In the genomic region with DNA sequence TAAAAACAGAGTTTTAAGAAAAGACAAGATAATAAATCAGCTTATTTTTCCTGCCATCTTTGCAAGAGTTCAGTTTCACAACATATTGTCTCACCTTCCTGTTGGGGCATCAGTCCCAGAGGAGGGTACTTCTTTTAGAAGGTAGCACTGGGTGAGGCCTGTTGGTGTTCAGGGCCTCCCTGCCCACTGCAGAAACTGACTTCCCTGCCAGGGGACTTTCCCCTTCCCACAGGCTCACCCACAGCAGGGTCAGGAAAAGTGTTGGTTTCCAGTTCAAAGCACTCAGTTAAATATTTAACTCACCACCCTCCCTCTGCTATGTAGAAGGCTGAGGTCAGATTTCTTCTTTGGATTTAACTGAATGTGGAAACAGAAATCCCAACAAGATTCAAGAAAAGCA, we compare ENCODE assay signal across 7 mouse cellular contexts. TPM values are rescaled to one million over a fixed set of nuclear protein-coding genes. Genes with fewer than 3 reads are reported as not detected.
DNase-seq lines count a peak whose midpoint lies in the region; ATAC-seq lines count a peak whose summit lies in the region.
"Not testable (repeated sequence)": the region's sequence is repeated elsewhere in the genome, so short reads cannot be mapped to it uniquely, and the experiment has no call there.

No protein-coding gene starts in this region.

- not testable (repeated sequence) for H3K36me3 ChIP-seq in embryonic facial prominence, embryonic 14.5 days (ENCODE audit: control insufficient read depth, insufficient read depth, low read length); intestine, embryonic 15.5 days; liver, embryonic 16.5 days (ENCODE audit: control insufficient read depth, insufficient read depth); stomach, embryonic 16.5 days (ENCODE audit: control insufficient read depth, insufficient read depth, low read length)

- DNase-seq in embryonic facial prominence, embryonic 14.5 days (ENCODE audit: low spot score), result not testable (repeated sequence)
- peak; percentile 71 for DNase-seq in kidney, adult 9 months
- DNase-seq in kidney, postnatal 36 days, result peak; percentile 14 to 62

- H3K9ac ChIP-seq in embryonic facial prominence, embryonic 14.5 days (ENCODE audit: low read depth, low read length); intestine, embryonic 15.5 days; liver, embryonic 16.5 days (ENCODE audit: low read depth, low read length); stomach, embryonic 16.5 days (ENCODE audit: low read length): not testable (repeated sequence)

- not testable (repeated sequence) for H3K4me1 ChIP-seq in embryonic facial prominence, embryonic 14.5 days (ENCODE audit: control insufficient read depth, insufficient read depth, low read length); intestine, embryonic 15.5 days (replicated peaks); liver, embryonic 16.5 days (ENCODE audit: control insufficient read depth, low read depth, low read length); stomach, embryonic 16.5 days (ENCODE audit: control insufficient read depth, insufficient read depth, low read length)

- H3K27me3 ChIP-seq in embryonic facial prominence, embryonic 14.5 days (replicated peaks; ENCODE audit: control insufficient read depth, insufficient read depth, low read length); intestine, embryonic 15.5 days (replicated peaks); liver, embryonic 16.5 days (ENCODE audit: control insufficient read depth, insufficient read depth, low read depth, low read length); stomach, embryonic 16.5 days (ENCODE audit: control insufficient read depth, insufficient read depth, low read length): not testable (repeated sequence)

- H3K4me3 ChIP-seq in embryonic facial prominence, embryonic 14.5 days (ENCODE audit: low read depth, low read length); intestine, embryonic 15.5 days (replicated peaks); liver, embryonic 16.5 days (ENCODE audit: low read depth, low read length); stomach, embryonic 16.5 days (replicated peaks; ENCODE audit: low read length): not testable (repeated sequence)

- ATAC-seq in embryonic facial prominence, embryonic 14.5 days (ENCODE audit: low read depth), result peak; percentile 55; the same call in 1 of the 2 replicates
- ATAC-seq in intestine, embryonic 15.5 days, result peak; percentile 74
- ATAC-seq in liver, embryonic 16.5 days (ENCODE audit: low read depth), result peak; percentile 87
- ATAC-seq in megakaryocyte, adult 5-6 weeks (ENCODE audit: poor library complexity, severe bottlenecking), result peak; percentile 55
- peak; percentile 63; the same call in 1 of the 2 replicates for ATAC-seq in stomach, embryonic 16.5 days (ENCODE audit: insufficient read depth, low FRiP score)

- H3K27ac ChIP-seq in embryonic facial prominence, embryonic 14.5 days (replicated peaks; ENCODE audit: low read depth, low read length); intestine, embryonic 15.5 days; liver, embryonic 16.5 days (ENCODE audit: low read length); stomach, embryonic 16.5 days (ENCODE audit: low read length): not testable (repeated sequence)

- H3K4me2 ChIP-seq in embryonic facial prominence, embryonic 14.5 days (ENCODE audit: low read depth, low read length); intestine, embryonic 15.5 days (replicated peaks); liver, embryonic 16.5 days (ENCODE audit: low read depth, low read length); stomach, embryonic 16.5 days (ENCODE audit: low read depth, low read length): not testable (repeated sequence)

- not testable (repeated sequence) for H3K9me3 ChIP-seq in embryonic facial prominence, embryonic 14.5 days (ENCODE audit: control insufficient read depth, low read length); intestine, embryonic 15.5 days; liver, embryonic 16.5 days (replicated peaks; ENCODE audit: control insufficient read depth, low read length); stomach, embryonic 16.5 days (replicated peaks; ENCODE audit: control insufficient read depth, low read length)

RNA-seq across cellular contexts. Expression of gene Samd9l, which starts 14.6 kb away (rescaled TPM):
- 4.3 and 4.4 TPM in 2 replicates for polyA plus RNA-seq in embryonic facial prominence, embryonic 14.5 days (2014; fragmentation: Nextera tagmentation; extraction: Ambion mirVana)
- 7.1 and 9.4 TPM in 2 replicates for polyA plus RNA-seq in intestine, embryonic 15.5 days (2015; fragmentation: Nextera tagmentation; extraction: Ambion mirVana)
- polyA plus RNA-seq in liver, embryonic 16.5 days (2015; fragmentation: Nextera tagmentation; extraction: Ambion mirVana), result 3.6 and 4.0 TPM in 2 replicates
- 107 and 110 TPM in 2 replicates for total RNA-seq in megakaryocyte, adult 5-6 weeks (2015)
- 131 and 141 TPM in 2 replicates for total RNA-seq in megakaryocyte, adult 5-6 weeks (2017)
- 16.2 and 17.9 TPM in 2 replicates for polyA plus RNA-seq in stomach, embryonic 16.5 days (2015; fragmentation: Nextera tagmentation; extraction: Ambion mirVana)
